Mouse (Mus musculus) liver, embryonic 11.5 days (tissue): Measurements from ENCODE around the gene Gps2. TPM values are rescaled to one million over a fixed set of nuclear protein-coding genes. Genes with fewer than 3 reads are reported as not detected.

Experiments used
- ATAC-seq: fragments of 200-750 bp; cut with Nextera tagmentation; replicated peaks from 2 replicates; pipeline ENCODE4 v1.8.0; 2017; ENCODE audit warnings: moderate number of reproducible peaks, mild to moderate bottlenecking, moderate TSS enrichment, moderate library complexity; ENCODE audit not compliant: low FRiP score
- DNase-seq: peaks from one replicate; pipeline ENCODE4 v3.0.0-alpha.2; 2017; ENCODE audit warnings: low spot score
- H3K27ac ChIP-seq: fragments of 300-500 bp; sonication (generic); 2 replicates; pipeline ENCODE4 v1.5.1; 2014; ENCODE audit warnings: mild to moderate bottlenecking, low read depth, low read length, control low read depth
- H3K27me3 ChIP-seq: fragments of 300-500 bp; sonication (generic); replicated peaks from 2 replicates; pipeline ENCODE4 v1.6.1; 2014; ENCODE audit warnings: low read length, mixed read lengths; ENCODE audit not compliant: control insufficient read depth, insufficient read depth
- H3K36me3 ChIP-seq: fragments of 300-500 bp; sonication (generic); 2 replicates; pipeline ENCODE4 v1.6.1; 2014; ENCODE audit warnings: mild to moderate bottlenecking, low read length, moderate library complexity, mixed read lengths; ENCODE audit not compliant: control insufficient read depth, insufficient read depth
- H3K4me1 ChIP-seq: fragments of 300-500 bp; sonication (generic); replicated peaks from 2 replicates; pipeline ENCODE4 v1.6.1; 2014; ENCODE audit warnings: low read length, mixed read lengths; ENCODE audit not compliant: control insufficient read depth, insufficient read depth
- H3K4me2 ChIP-seq: fragments of 300-500 bp; sonication (generic); 2 replicates; pipeline ENCODE4 v1.6.1; 2014; ENCODE audit warnings: mild to moderate bottlenecking, control low read depth, moderate library complexity
- H3K4me3 ChIP-seq: fragments of 300-500 bp; sonication (generic); 2 replicates; pipeline ENCODE4 v1.5.1; 2014; ENCODE audit warnings: low read depth, low read length, control low read depth
- H3K9ac ChIP-seq: fragments of 300-500 bp; sonication (generic); 2 replicates; pipeline ENCODE4 v1.6.1; 2014; ENCODE audit warnings: low read depth, low read length, control low read depth
- H3K9me3 ChIP-seq: fragments of 300-500 bp; sonication (generic); 2 replicates; pipeline ENCODE4 v1.6.1; 2016; ENCODE audit warnings: low read length, inconsistent platforms, mixed read lengths; ENCODE audit not compliant: control insufficient read depth
- WGBS: fragments of 180-500 bp; shearing (Covaris S2); extraction: QIAGEN DNeasy Blood & Tissue Kit; methylation state at CpG from one replicate; pipeline ENCODE4 v1.1.7; 2014; 5-methylcytosine and 5-hydroxymethylcytosine counted together
- polyA plus RNA-seq: library from polyadenylated mRNA; unstranded; fragments of >200 nt; fragmentation: Nextera tagmentation; extraction: Ambion mirVana; gene quantifications from 2 replicates; pipeline ENCODE4 v1.2.1, GENCODE M21; 2014

Gps2 gene
- 121 and 130 TPM in 2 replicates for polyA plus RNA-seq

DNA sequence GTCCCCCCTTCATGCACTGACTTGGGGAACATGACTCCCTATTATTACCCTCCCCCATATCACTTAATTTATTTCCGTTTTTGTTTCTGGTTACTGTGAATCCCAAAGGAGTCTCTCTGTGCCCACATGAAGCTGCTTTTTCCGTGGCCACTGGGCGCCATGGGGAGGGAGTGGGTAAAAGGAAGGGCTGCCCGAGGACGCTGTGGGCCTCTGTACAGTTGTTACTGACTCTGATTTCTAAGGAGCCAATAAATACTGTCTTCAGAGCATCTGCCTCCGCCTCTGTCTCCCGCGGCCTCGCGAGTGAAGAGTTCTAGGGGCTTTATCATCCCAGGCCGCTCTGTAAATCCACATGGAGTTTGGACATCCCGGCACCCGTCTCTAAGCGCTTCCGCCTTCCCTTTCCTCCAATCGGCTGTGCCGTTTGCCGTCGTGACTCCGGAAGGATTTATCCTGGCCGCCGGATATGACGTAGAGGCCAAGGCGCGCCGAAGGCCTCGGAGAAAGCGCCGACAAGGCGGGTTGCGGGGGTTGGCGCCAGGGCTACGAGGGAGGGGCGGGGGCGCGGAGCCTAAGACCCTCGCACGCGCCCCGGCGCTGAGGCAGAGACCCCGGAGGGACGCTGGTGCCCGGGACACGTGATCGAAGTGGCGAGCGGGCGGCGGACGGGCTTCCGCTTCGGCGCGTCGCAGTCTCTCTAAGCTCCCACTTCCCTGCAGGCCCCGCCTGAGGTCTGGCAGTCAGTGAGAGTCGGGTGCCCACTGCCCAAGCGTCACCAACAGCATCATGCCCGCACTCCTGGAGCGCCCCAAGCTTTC, at the start of gene Gps2:
TSS of gene Gps2 (plus strand) at position 335 of the 818 bp plus-strand sequence.
- peaks cover 36% of the 10 kb centered on the region for H3K4me1 ChIP-seq

DNA sequence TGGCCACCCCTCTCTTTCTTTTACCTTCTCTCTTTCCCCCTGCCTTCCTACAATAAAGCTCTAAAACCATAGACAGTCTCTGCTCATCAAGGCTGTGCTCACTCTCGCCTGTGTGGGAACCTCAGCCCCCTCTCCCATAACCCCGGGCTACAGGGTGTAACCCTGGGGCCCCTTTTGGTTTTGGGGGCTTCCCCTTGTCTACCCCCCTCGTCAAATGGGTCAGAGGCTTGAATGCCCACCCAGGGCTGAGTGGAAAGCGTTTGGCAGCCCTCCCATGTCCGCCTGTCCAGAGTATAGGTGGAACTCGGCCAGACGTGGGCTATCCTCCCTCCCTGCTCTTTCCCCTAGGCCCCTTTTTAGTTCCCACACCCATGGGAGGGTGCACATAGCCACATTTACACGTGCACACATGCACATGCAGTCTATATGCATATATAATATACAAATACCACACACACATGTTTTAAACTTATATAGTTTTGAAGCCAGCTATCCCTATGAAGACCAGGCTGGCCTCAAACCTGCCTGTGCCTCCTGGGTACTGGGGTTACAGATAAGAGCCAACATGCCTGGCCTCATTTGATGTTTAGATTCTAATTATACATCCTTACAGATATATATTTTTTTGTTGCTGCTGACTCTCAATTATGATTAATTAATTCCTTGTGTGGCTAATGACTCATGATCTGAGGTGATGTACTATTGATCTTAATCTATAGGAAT, 49.4 kb upstream of the Gps2 start:
- Histone ChIP-seq H3K9me3 (no peaks in the 10 kb centered on the region), H3K4me3 (no peak overlapping the region), H3K27ac (peak overlapping the region; percentile 76), H3K4me1 (peaks cover 15% of the 10 kb centered on the region), H3K27me3 (peaks cover 4% of the 10 kb centered on the region; the same call in 1 of the 2 replicates), H3K4me2 (peak overlapping the region; percentile 33), H3K9ac (peak overlapping the region; percentile 55), H3K36me3 (no peaks in the 10 kb centered on the region)
- WGBS = 41% methylated on average over 8 of the region's 8 CpGs
- ATAC-seq (no peak), DNase-seq (no peak)

More for the DNA sequence above, at the start of gene Gps2:
- peak within 1 kb of the TSS; percentile 96 for H3K4me2 ChIP-seq
- peak within 1 kb of the TSS; percentile 90 for H3K9ac ChIP-seq
- peak within 1 kb of the TSS; percentile 96 for H3K27ac ChIP-seq
- DNase-seq = peak; percentile 93
- H3K27me3 ChIP-seq = no peaks in the 10 kb centered on the region
- 2% methylated on average over 59 of the region's 61 CpGs for WGBS
- peak within 1 kb of the TSS; percentile 94 for H3K4me3 ChIP-seq
- no peaks in the 10 kb centered on the region for H3K9me3 ChIP-seq
- H3K36me3 ChIP-seq = peaks cover 67% of the 10 kb centered on the region
- peak; percentile 72 for ATAC-seq

DNA sequence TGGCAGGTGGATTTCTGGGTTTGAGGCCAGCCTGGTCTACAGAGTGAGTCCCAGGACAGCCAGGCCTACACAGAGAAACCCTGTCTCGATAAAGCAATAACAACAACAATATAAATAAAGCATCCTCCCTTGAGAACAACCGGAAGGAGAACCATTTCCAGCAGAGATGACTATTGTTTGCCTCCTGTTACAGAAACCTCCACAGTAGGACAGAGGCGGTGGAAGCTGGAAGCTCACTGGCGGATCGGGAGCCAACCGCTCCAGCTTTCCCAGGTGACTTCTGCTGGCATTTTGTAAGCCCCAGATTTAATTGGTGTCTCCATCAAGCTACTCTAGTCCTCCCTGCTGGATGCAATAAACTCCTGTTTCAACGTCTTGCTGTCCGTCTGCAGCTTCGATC, 48.1 kb upstream of the Gps2 start:
- 87% methylated on average over 9 of the region's 9 CpGs for WGBS
- peaks cover 15% of the 10 kb centered on the region for H3K4me1 ChIP-seq
- no peak overlapping the region for H3K4me2 ChIP-seq
- H3K27me3 ChIP-seq = no peaks in the 10 kb centered on the region
- H3K9me3 ChIP-seq = no peaks in the 10 kb centered on the region
- no peak overlapping the region for H3K27ac ChIP-seq
- H3K4me3 ChIP-seq = no peak overlapping the region
- no peaks in the 10 kb centered on the region for H3K36me3 ChIP-seq
- no peak for DNase-seq
- ATAC-seq = no peak
- no peak overlapping the region for H3K9ac ChIP-seq

DNA sequence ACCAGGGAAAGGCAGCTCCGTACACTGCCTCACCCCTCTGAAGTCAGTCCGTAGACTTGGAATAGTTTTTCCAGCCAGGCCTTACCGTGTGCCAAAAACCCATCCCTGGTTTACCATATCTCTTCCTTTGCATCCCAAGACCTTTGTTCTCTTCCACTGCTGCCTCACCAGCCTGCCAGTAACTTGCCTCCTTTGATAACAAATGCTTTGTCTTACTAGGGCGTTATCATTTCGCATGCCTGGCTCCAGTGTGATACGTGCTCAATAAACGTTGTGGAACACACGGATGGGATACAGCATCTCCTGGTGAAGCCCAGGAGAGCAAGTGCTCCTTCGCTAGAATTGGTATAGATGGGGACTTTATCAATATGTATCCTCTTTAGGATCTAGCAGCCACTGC, 46.4 kb upstream of the Gps2 start:
- Histone ChIP-seq H3K4me2 (no peak overlapping the region), H3K4me1 (peaks cover 15% of the 10 kb centered on the region)
- peak; percentile 60 for ATAC-seq

DNA sequence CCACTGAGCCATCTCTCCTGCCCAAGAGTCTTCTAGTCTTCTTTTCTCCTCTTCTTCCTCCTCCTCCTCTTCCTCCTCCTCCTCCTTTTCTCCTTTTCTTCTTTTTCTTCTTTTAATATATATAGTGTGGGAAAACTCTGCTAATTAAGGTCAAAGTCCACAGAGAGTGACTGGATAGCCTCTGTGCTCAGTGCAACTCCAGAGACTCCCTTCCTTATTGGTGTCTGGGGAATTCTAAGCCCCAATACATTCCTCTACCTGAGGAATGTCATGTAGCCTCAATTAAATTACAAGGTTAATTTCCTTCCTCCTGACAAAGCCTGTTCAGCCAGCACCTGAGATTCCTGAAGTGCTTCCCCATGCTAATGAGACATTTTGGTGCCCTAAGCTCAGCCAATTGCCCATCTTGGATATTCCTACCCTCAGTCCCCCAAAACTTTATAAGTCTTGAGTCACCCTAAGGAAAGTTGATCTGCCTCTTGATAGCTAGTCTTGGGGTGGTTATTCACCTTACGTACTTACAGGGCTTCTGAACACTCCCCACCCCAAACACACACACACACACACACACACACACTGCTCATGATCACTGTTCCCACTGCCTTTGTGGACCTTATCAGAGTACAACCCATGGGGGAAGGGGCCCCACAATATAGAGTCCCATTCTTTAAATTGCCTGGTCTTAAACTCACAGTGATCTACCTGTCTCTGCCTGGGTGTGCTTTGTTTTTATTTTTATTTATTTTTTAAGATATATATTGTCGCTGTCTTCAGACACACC, 43.2 kb upstream of the Gps2 start:
- no peak overlapping the region for H3K9ac ChIP-seq
- no peaks in the 10 kb centered on the region for H3K9me3 ChIP-seq
- no peaks in the 10 kb centered on the region for H3K4me1 ChIP-seq
- H3K27me3 ChIP-seq = no peaks in the 10 kb centered on the region
- ATAC-seq (peak; percentile 60; the same call in 1 of the 2 replicates), DNase-seq (no peak)
- no peak overlapping the region for H3K4me2 ChIP-seq
- no peaks in the 10 kb centered on the region for H3K36me3 ChIP-seq
- WGBS = 70% methylated on average over 2 of the region's 2 CpGs
- H3K4me3 ChIP-seq = no peak overlapping the region
- no peak overlapping the region for H3K27ac ChIP-seq

More for the DNA sequence above, 46.4 kb upstream of the Gps2 start:
- no peak for DNase-seq
- Histone ChIP-seq H3K9me3 (no peaks in the 10 kb centered on the region), H3K27me3 (no peaks in the 10 kb centered on the region), H3K27ac (no peak overlapping the region), H3K36me3 (no peaks in the 10 kb centered on the region), H3K9ac (no peak overlapping the region), H3K4me3 (no peak overlapping the region)
- WGBS = 45% methylated on average over 9 of the region's 9 CpGs

DNA sequence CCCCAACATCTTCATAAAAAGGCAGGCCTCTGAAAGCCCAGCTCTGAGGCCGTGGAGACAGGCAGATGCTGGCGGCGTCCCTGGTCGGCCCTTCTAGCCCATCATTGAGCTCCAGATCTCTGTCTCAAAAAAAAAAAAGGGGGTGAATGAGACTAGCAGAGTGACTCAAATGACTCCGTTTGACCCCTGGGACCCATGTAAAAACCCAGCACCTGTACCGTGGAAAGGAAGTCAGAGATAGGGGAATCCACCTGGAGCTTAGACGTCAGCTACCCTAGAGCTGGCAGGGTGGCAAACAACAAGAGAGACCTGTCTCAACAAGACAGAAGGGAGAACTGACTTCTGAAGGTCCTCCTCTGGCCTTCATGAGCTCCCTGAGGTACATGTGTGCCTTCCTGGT, 41.9 kb upstream of the Gps2 start:
- no peak overlapping the region for H3K4me2 ChIP-seq
- no peak overlapping the region for H3K9ac ChIP-seq
- DNase-seq (no peak), ATAC-seq (no peak)
- no peaks in the 10 kb centered on the region for H3K27me3 ChIP-seq
- H3K4me1 ChIP-seq = peaks cover 11% of the 10 kb centered on the region
- H3K4me3 ChIP-seq = no peak overlapping the region
- 84% methylated on average over 7 of the region's 7 CpGs for WGBS
- H3K9me3 ChIP-seq = no peaks in the 10 kb centered on the region
- H3K36me3 ChIP-seq = no peaks in the 10 kb centered on the region
- no peak overlapping the region for H3K27ac ChIP-seq

DNA sequence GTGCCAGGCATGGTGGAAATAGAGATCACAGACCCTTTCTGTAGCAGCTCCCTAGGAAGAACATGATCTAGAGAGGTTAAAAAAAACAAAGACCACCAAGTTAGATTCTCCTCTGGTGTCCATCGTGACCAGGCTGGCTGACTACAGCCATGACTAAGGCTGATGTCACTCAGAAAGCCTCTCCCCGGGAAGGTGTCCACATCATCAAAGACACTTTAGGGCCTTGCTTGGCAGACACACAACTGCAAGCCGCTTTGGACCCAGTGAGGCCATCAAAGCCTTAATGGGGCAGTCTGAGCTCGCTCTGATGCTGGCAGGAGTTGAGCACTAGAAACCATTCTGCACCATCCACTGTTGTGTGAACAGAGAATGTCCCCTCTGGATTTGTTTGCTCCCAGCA, 41.2 kb upstream of the Gps2 start:
- WGBS = 82% methylated on average over 4 of the region's 4 CpGs
- Histone ChIP-seq H3K4me2 (no peak overlapping the region), H3K36me3 (no peaks in the 10 kb centered on the region), H3K4me3 (no peak overlapping the region), H3K27me3 (no peaks in the 10 kb centered on the region), H3K9ac (no peak overlapping the region), H3K27ac (no peak overlapping the region), H3K4me1 (peaks cover 17% of the 10 kb centered on the region), H3K9me3 (no peaks in the 10 kb centered on the region)
- DNase-seq (no peak), ATAC-seq (no peak)

DNA sequence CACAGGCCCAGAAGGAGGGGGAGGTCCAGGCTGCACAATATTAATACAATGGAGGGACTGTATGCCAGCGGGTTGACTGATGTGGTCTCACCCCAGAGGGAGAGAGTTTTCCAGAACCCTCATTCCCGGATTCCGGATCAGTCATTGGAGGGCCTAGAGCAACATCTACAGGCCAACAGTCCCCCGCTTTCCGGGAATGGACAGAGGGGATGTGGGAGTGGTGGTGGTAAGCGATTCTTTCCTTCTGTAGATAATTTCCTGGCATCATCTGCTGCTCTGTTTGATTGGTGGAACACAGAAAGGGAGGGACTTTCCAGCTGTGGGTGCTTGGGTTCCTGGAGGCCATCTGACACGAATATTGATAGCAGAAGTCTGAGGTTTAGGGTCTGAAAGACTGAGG, 37.5 kb upstream of the Gps2 start:
- H3K36me3 ChIP-seq = no peaks in the 10 kb centered on the region
- no peaks in the 10 kb centered on the region for H3K27me3 ChIP-seq
- no peaks in the 10 kb centered on the region for H3K9me3 ChIP-seq
- no peak for DNase-seq
- H3K27ac ChIP-seq = no peak overlapping the region
- no peak for ATAC-seq
- H3K4me3 ChIP-seq = no peak overlapping the region
- H3K4me1 ChIP-seq = peaks cover 51% of the 10 kb centered on the region
- no peak overlapping the region for H3K9ac ChIP-seq
- no peak overlapping the region; the same call in 1 of the 2 replicates for H3K4me2 ChIP-seq
- whole genome bisulfite sequencing = 41% methylated on average over 7 of the region's 7 CpGs
